Mouse (Mus musculus) lung, embryonic 14.5 days (tissue): ENCODE measurements around the gene Gng12. TPM values are rescaled to one million over a fixed set of nuclear protein-coding genes. Genes with fewer than 3 reads are reported as not detected.
A peak's percentile ranks its signal among the peaks of the same experiment; 100 is the strongest.

Experiments used
- ATAC-seq: fragments of 200-750 bp; cut with Nextera tagmentation; 2 replicates; pipeline ENCODE4 v1.8.0; 2017; ENCODE audit warnings: mild to moderate bottlenecking, moderate TSS enrichment, moderate library complexity; ENCODE audit not compliant: insufficient read depth
- DNase-seq: peaks from one replicate; pipeline ENCODE4 v3.0.0-alpha.2; 2015
- H3K27ac ChIP-seq: fragments of 300-500 bp; sonication (generic); 2 replicates; pipeline ENCODE4 v1.5.1; 2014; ENCODE audit warnings: low read depth, mild to moderate bottlenecking, moderate library complexity
- H3K27me3 ChIP-seq: fragments of 300-500 bp; sonication (generic); 2 replicates; pipeline ENCODE4 v1.6.1; 2014; ENCODE audit warnings: low read length, control low read depth; ENCODE audit not compliant: insufficient read depth
- H3K36me3 ChIP-seq: fragments of 300-500 bp; sonication (generic); 2 replicates; pipeline ENCODE4 v1.6.1; 2014; ENCODE audit warnings: control low read depth; ENCODE audit not compliant: insufficient read depth
- H3K4me1 ChIP-seq: fragments of 300-500 bp; sonication (generic); 2 replicates; pipeline ENCODE4 v1.6.1; 2014; ENCODE audit warnings: antibody characterized with exemption, control low read depth; ENCODE audit not compliant: insufficient read depth
- H3K4me2 ChIP-seq: fragments of 300-500 bp; sonication (generic); 2 replicates; pipeline ENCODE4 v1.6.1; 2014; ENCODE audit warnings: mild to moderate bottlenecking
- H3K4me3 ChIP-seq: fragments of 300-500 bp; sonication (generic); 2 replicates; pipeline ENCODE4 v1.5.1; 2014; ENCODE audit warnings: low read depth, low read length
- H3K9ac ChIP-seq: fragments of 300-500 bp; sonication (generic); 2 replicates; pipeline ENCODE4 v1.6.1; 2014
- H3K9me3 ChIP-seq: fragments of 300-500 bp; sonication (generic); 2 replicates; pipeline ENCODE4 v1.6.1; 2016; ENCODE audit warnings: low read depth, low read length, control low read depth
- CTCF ChIP-seq: IDR thresholded peaks from 2 replicates; pipeline ENCODE4 v1.5.1; 2016; ENCODE audit warnings: antibody characterized with exemption, low read depth
- WGBS: fragments of 180-500 bp; shearing (Covaris S2); extraction: QIAGEN DNeasy Blood & Tissue Kit; methylation state at CpG from one replicate; pipeline ENCODE4 v1.1.7; 2014; 5-methylcytosine and 5-hydroxymethylcytosine counted together
- polyA plus RNA-seq: library from polyadenylated mRNA; unstranded; fragments of >200 nt; fragmentation: Nextera tagmentation; extraction: Ambion mirVana; gene quantifications from 2 replicates; pipeline ENCODE4 v1.2.1, GENCODE M21; 2014

Gene Gng12
- polyA plus RNA-seq, 1 experiment from 2014 or later, result 119 TPM

DNA sequence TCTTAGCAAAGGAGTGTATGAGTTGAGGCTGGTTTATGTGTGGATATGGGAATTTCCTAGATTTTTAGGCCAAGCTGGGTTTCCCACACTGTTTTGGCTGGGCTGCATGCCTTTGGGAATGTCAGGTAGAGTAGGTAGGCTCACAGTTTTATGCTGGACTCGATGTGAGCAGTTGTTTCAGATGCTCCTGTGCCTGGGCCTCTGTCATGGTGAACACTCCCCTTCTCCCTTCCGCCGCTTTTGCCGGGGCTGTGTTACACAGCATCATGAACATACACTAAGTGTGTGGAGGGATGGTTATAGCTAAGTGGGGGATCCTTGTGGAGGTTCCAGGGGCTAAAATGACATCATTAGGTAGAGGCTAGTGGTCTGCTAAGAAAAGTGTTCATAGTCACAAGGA lies 24.6 kb downstream of the Gng12 start:
- 92% methylated on average over 4 of the region's 4 CpGs for WGBS
- Histone ChIP-seq H3K27me3 (no peaks in the 10 kb centered on the region), H3K27ac (no peak overlapping the region), H3K4me1 (no peaks in the 10 kb centered on the region), H3K9ac (no peak overlapping the region), H3K36me3 (no peaks in the 10 kb centered on the region), H3K4me3 (no peak overlapping the region), H3K9me3 (no peaks in the 10 kb centered on the region), H3K4me2 (no peak overlapping the region)
- TF ChIP-seq CTCF, result no peak
- ATAC-seq, result no peak
- no peak for DNase-seq

DNA sequence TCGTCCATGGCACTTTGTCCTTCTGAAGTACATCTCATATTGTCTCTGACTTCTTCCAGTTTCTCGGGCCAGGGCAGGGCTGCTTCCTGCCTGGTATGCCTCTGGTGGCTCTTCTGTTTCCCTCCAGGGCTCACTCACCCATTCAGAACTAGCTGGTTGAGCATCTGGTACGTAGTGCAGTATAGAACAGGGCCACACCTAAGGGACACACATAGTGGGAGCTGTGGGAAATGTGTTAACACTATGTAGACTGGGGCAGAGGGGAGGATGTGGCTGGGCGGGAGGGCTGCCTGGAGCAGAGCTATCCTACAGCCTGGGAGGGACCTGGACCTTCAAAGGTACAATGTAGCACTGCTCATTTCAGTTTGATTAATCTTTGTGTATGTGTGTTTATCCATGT lies 25.6 kb downstream of the Gng12 start:
- DNase-seq, result no peak
- H3K9me3 ChIP-seq, result no peaks in the 10 kb centered on the region
- WGBS, result 82% methylated on average over 4 of the region's 4 CpGs

DNA sequence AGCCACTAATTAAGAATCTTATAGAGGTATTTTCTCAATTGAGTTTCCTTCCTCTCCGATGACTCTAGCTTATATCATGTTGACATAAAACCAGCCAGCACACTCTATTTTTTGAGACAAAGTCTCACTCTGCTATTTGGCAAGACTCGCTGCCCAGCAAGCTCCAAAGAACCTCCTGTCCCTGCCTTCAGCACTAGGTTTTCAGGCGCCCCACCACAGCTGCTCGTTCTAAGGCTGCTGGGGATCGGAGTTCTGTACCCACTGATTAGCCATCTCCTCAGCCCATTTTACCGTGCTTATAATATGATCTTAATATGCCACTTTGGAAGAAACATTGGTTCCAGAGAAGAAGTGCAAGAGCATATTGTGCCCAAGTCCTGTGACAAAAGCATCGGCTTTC lies 26.3 kb downstream of the Gng12 start:
- ATAC-seq, result no peak
- WGBS, result 83% methylated on average over 7 of the region's 7 CpGs

More for the DNA sequence above, 25.6 kb downstream of the Gng12 start:
- TF ChIP-seq CTCF, result no peak
- ATAC-seq, result 0 out of 2 replicates have a peak, but pooled peaks have one; percentile 39
- no peaks in the 10 kb centered on the region for H3K4me1 ChIP-seq
- H3K9ac ChIP-seq, result no peak overlapping the region
- H3K27me3 ChIP-seq, result no peaks in the 10 kb centered on the region
- H3K4me2 ChIP-seq, result no peak overlapping the region
- no peak overlapping the region for H3K27ac ChIP-seq
- no peak overlapping the region for H3K4me3 ChIP-seq
- H3K36me3 ChIP-seq, result no peaks in the 10 kb centered on the region

DNA sequence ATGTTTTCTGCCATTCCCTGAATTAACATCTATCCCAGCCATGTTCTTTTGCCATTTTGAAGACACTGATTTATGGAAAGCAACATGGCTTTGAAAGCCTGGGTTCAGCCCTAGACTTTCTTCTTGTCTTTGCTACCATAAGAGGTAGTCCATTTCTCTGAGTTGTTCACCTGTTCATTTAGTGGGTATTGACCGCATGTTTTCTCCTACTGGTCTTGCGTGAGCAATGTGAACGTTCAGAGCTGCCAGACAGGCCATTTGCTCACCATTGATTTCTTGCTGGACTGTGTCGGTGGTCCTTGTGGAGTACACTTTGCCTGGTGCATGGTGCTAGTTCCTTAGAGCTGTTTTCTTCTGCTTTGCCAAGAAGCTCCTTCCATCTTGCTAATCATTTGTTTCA lies 27.7 kb downstream of the Gng12 start:
- Histone ChIP-seq H3K36me3 (no peaks in the 10 kb centered on the region), H3K9ac (no peak overlapping the region), H3K4me1 (no peaks in the 10 kb centered on the region), H3K4me3 (no peak overlapping the region), H3K27ac (no peak overlapping the region), H3K9me3 (no peaks in the 10 kb centered on the region), H3K27me3 (no peaks in the 10 kb centered on the region), H3K4me2 (no peak overlapping the region)
- no peak for ATAC-seq
- DNase-seq, result no peak
- 83% methylated on average over 4 of the region's 4 CpGs for WGBS
- TF ChIP-seq CTCF, result no peak

More for the DNA sequence above, 26.3 kb downstream of the Gng12 start:
- Histone ChIP-seq H3K27me3 (no peaks in the 10 kb centered on the region), H3K36me3 (no peaks in the 10 kb centered on the region), H3K9ac (no peak overlapping the region), H3K4me2 (no peak overlapping the region), H3K4me1 (no peaks in the 10 kb centered on the region), H3K27ac (no peak overlapping the region), H3K4me3 (no peak overlapping the region), H3K9me3 (no peaks in the 10 kb centered on the region)
- DNase-seq, result no peak
- TF ChIP-seq CTCF, result no peak

DNA sequence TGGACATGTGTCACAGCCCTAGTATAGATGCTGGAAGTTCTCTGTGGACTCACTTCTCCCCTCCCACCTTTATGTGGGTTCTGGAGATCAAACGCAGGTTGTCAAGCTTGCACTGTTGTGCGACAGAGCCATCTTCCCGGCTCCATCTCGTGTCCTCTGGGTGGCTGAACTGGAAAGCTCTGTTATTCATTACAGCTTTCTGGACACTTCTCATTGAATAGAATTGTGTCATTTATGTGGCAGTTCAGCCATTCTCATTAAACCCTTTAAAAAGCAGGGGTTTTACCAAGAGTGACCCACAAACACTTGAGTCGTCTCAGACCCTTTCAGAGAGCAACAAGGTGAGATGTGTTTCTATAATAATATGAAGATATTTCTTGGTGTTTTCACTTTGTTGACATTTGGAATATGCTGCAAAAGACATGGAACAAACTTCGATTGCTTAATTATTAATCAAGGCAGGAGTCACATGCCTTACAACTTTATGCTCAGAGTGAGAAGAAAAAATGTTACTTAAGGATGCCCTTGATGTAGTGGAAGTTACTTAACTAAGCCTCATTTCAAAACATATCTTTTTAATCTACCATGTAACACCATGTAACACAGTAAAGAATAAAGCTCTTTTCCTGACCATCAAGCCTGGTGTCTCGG lies 28.2 kb downstream of the Gng12 start:
- Histone ChIP-seq H3K4me3 (no peak overlapping the region), H3K9ac (no peak overlapping the region), H3K36me3 (no peaks in the 10 kb centered on the region), H3K4me2 (no peak overlapping the region), H3K27ac (no peak overlapping the region), H3K9me3 (no peaks in the 10 kb centered on the region), H3K27me3 (no peaks in the 10 kb centered on the region), H3K4me1 (no peaks in the 10 kb centered on the region)
- DNase-seq (no peak), ATAC-seq (no peak)
- WGBS, result 77% methylated on average over 7 of the region's 7 CpGs
- TF ChIP-seq CTCF, result no peak

DNA sequence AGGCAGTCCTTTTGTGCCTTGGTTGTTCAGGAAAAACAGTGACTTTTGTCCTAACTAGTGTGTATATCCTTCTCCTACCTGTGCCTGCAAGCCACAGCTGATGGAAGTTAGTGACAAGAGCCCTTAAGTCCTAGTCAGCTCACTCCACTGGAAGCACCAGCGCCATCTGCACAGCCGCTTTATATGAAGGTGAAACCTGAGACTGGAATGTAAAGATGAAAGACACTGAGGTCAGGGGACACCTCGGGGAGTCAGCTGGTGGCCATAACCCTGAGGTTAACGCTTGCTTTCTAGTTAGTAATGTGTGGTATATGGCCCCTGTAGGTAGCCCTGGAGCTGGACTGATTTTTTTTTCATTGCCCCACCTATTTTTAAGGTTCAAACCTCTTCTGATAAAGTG lies 30.1 kb downstream of the Gng12 start:
- Histone ChIP-seq H3K4me2 (no peak overlapping the region), H3K9me3 (no peaks in the 10 kb centered on the region), H3K4me3 (no peak overlapping the region), H3K36me3 (no peaks in the 10 kb centered on the region), H3K4me1 (no peaks in the 10 kb centered on the region), H3K9ac (no peak overlapping the region), H3K27ac (no peak overlapping the region), H3K27me3 (no peaks in the 10 kb centered on the region)
- no peak for TF ChIP-seq CTCF
- ATAC-seq (no peak), DNase-seq (no peak)
- WGBS, result 16% methylated on average over 4 of the region's 4 CpGs

DNA sequence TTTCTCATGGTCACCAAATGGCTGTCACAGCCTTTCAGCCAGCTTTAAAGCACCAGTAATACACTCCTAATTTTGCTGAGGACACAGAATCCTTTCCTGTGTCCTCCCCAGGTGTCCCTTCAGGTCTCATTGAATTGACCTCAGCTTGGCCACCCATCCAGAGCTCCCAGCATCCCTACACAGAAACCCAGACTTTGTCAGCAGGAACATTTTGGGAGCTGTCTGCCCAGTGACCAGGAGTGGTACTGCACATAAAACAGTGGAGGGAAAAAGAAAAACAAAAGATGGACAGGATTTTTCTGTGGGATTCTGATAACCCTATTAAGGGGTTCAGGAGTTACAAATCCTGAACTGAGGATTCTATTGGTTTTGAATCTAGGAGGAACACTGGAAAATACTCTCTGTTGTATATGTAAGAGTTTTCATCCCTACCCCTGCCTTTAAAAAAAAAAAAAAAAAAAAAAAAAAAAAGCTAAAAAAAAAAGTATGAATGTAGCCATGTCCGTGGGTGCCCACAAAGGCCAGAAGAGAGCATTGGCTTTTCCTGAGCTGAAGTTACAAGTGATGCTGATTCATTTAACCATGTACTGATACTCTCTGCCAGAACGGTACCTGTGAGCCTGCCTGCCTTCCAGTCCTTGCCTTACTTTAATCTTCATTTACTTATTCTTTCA lies 32.9 kb downstream of the Gng12 start:
- H3K4me2 ChIP-seq, result no peak overlapping the region
- no peaks in the 10 kb centered on the region for H3K4me1 ChIP-seq
- peak; percentile 33 for TF ChIP-seq CTCF
- ATAC-seq (no peak), DNase-seq (no peak)
- no peaks in the 10 kb centered on the region for H3K27me3 ChIP-seq
- H3K4me3 ChIP-seq, result no peak overlapping the region
- H3K9ac ChIP-seq, result no peak overlapping the region
- WGBS, result 57% methylated on average over 2 of the region's 2 CpGs
- H3K36me3 ChIP-seq, result no peaks in the 10 kb centered on the region
- H3K9me3 ChIP-seq, result no peaks in the 10 kb centered on the region
- H3K27ac ChIP-seq, result no peak overlapping the region
